Mouse (Mus musculus): ENCODE measurements around the gene Zfp180.
A peak's percentile ranks its signal among the peaks of the same experiment; 100 is the strongest.
"Not testable (repeated sequence)": the region's sequence is repeated elsewhere in the genome, so short reads cannot be mapped to it uniquely, and the experiment has no call there.

Gene Zfp180

DNA sequence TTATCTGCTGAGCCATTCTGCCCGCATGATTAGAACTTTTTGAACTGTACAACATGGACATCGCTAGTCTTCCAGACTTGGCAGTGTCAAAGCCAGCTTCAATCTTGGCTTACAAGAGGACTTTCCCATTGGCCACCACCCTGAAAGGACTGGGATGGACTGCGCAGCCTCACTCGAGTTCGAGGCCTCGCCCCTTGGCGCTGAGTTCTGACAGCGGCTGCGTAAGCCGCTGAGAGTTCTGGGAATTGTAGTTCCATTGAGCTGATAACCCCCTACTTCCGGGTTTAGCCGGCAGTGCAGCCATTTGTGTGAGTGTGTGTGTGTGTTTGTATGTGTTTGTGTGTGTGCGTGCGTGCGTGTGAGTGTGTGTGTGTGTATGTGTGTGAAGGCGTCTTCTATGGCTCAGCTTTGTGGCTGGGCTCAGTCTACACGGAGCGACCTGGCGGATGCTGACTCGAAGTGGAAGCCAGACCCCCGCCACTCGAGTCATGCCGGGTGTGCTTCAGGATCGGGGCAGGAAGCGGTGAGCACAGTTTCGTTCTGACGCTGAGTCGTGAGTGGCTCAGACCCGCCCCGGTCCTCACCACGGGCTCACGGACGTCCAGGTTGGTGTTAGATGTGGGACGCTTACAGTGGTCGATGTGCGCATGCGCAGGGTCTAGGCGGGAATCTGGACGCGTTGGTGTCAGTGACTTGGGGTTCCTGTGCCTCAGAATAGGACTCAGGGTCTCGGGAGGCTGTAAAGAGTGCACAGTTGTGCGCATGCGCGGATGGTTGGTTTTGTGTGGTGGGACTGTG is at the start of gene Zfp180:
Gene Zfp180, plus strand, starts transcription at position 291 of the 798 bp plus-strand sequence.
- DNase-seq (ENCODE audit: low spot score): peak; percentile 92

DNA sequence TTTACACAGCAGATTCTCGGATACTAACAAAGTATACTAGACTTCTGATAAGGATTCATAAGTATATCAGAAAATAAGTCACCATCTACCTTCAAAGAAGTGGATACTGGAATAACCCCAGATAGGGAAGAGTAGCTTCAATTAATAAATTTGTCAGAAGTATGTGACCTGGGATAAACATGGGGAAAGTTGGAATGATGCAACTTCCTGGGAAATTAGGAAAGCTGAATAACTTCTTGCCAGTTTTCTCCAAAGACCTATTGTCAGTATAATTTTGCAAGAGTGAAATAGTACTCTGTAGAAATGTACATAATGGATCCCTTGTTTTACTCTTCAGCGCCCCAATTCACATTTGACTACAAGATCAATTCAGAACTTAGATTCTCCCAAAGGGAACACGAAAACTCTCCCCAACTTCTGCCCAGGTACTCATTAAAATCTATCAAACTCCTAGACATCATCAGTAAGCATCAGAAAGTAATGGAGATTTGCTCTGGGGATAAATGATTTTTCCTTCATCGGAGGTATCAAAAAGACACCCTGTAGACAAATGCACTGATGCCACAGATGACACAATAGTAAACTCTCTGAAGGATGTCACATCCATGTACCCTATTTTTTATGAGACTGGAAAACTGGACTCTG is 28.9 kb upstream of the Zfp180 start, which contains the start of gene Vmn1r183:
Gene Vmn1r183, plus strand, starts transcription at position 595 of the 645 bp plus-strand sequence.
- no peak for DNase-seq (ENCODE audit: low spot score)

DNA sequence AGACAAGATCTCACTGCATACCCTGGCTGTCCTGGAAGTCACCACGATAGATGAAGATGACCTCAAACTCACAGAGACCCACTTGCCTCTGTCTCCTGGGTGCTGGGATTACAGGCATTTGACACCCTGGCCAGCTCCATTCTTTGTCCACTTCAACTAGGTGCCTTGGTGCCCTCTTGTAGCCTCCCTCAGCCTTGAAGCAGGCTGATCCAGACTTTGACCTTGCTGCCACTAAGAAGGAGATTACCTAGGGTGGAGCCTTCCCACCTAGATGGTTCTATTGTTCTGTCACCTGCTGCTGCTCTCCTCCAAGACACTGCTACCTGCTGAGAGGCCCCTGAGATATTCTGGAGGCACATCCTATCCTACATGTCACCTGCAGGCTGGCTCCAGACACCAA is 7.3 kb upstream of the Zfp180 start:
- not testable (repeated sequence) for DNase-seq (ENCODE audit: low spot score)

DNA sequence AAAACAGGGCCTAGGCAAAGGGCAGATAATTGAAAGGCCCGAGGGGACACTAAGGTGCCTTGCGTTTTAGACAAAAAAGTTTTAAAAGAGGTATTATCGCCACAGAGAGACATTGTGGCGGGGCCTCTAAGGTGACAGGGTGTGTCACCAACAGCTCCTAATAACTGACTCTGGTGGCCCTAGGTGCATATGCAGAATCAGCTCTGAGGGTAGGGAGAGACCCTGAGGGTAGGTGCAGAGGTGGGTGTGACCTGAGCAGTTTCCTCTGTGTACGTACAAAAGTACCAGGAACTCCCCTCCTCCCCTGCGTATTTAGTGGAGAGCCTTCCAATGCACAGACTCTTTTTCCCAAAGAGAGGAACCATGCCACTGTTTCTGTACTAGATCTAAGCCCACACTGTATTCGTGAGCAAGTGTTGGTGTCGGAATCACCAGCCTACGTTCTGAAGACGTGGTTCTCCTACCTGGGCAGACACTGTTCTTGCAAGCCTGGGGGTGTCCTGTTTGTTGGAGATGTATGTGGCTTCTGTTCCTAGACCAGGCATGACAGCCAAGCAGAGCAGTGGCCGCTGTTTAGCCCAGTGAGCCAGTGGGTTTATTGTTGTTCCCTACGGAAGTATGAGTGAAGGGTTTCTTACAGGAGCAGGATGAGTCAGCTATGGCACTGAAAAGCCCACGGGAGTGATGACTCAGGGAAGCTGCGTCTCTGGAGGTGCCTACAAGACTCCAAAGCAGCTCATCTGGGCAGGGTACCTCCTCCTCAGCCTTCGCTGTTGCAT is 922 bp downstream of the Zfp180 start:
- peak; percentile 64 for DNase-seq (ENCODE audit: low spot score)

DNA sequence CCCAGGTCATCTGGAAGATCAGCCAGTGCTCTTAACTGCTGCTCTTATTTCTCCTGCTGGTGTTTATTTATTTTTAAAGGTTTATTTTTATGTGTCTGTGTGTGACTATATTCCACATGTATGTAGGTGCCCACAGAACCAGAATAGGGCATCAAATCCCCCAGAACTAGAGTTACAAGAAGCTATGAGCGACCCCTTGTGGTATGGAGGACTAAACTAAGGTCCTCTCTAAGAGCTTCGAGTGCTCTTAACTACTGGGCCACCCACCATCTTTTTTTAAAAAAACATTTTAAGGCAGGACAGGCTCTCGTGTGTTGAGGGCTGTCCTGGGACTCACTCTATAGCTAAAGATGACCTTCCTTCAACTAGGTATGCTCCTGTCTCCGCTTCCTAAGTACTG is 5.1 kb downstream of the Zfp180 start:
- no peak for DNase-seq (ENCODE audit: low spot score)

DNA sequence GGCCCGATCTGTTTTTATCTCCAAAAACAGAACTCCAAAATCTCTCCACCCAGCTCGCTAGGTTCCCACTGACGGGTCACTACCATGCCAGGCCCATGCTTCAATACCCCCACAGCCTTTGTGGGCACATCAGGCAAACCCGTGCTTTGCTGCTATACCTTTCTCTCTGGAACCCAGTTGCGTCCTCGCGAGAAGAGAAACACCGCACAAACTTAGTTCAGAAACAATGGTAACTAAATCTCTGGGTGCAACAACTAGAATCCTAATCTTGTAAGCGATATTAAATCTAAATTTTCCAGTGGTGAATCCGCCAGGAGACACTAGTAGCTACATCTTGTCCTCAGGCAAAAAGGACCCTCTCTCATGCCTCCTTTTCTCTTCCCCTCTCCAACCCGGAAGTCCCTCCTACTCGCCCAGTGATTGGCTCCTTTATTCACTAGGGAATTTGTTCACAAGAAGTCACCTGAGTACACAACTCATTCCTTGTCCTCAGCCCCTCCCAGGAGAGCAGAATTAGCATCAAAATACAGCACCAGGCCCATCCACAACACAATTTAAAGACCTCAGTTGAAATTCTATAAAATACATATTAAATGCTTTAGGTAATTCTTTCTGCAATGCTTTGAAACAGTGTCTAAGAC is 5.9 kb downstream of the Zfp180 start:
- DNase-seq (ENCODE audit: low spot score): no peak

DNA sequence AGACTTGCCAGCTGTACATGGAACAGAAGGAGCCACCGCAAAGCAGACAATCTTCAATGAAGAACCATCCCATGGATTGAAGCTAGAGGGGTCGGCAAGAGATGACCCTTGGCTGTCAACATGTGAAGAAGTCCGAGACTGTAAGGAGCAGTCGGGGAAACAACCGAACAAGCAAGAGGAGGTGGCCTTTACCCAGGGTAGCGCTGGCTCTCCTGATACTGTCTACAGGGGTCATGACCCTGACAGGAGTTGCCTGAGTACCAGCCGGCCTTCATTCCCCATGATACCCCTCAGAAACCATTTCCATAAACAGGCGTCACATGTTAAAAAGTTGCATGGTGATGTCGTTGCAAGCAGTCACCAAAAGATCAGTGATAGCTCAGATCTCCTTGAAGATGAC is 22.7 kb downstream of the Zfp180 start:
- no peak for DNase-seq (ENCODE audit: low spot score)

DNA sequence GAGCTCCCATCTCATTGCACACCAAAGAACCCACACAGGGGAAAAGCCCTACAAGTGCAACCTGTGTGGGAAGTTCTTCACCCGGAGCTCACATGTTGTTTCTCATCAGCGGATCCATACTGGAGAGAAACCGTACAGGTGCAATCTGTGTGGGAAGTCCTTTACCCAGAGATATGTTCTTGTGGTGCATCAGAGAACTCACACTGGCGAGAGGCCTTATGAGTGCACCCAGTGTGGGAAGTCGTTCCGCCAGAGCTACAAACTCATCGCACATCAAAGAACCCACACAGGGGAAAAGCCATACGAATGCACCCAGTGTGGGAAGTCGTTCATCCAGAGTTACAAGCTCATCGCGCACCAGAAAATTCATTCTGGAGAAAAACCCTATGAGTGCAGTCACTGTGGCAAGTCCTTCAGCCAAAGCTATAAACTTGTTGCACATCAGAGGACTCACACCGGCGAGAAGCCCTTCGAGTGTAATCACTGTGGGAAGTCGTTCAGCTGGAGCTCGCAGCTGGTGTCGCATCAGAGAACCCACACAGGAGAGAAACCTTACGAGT is 23.5 kb downstream of the Zfp180 start:
- DNase-seq (ENCODE audit: low spot score): no peak

DNA sequence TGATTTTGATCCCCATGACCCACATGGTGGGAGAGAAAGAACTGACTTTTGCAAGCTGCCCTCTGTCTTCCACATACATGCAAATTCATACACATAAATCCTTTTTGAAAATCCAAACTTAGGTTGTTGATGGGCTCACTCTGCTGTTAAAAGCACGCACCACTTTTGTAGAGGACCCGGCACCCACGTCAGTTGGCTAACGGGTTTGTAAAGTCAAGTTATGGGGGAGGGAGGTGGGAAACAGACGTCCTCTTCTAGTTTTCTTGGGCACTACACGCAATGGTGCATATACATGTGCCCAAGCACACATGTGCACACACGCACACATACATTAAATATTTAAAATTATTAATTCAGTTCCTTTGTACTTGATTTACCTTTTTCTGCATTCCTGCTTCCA is 29.1 kb downstream of the Zfp180 start:
- no peak for DNase-seq (ENCODE audit: low spot score)

DNA sequence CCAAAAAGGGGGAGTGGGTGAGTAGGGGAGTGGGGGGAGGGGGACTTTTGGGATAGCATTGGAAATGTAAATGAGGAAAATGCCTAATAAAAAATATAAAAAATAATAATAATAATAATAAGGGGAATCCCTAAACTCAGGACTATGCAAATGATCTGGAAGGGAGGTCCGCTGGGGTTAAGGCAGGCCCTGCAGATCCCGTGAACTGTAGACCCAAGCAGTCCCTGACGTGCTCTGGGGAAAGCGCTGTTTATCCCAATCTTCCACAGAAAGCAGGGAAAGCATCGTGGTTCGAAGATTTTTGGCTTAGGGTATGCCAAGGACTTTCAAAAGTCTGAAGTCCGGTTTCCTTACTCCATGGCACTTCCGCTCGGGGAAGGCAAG is 30.0 kb downstream of the Zfp180 start:
- DNase-seq (ENCODE audit: low spot score): no peak

DNA sequence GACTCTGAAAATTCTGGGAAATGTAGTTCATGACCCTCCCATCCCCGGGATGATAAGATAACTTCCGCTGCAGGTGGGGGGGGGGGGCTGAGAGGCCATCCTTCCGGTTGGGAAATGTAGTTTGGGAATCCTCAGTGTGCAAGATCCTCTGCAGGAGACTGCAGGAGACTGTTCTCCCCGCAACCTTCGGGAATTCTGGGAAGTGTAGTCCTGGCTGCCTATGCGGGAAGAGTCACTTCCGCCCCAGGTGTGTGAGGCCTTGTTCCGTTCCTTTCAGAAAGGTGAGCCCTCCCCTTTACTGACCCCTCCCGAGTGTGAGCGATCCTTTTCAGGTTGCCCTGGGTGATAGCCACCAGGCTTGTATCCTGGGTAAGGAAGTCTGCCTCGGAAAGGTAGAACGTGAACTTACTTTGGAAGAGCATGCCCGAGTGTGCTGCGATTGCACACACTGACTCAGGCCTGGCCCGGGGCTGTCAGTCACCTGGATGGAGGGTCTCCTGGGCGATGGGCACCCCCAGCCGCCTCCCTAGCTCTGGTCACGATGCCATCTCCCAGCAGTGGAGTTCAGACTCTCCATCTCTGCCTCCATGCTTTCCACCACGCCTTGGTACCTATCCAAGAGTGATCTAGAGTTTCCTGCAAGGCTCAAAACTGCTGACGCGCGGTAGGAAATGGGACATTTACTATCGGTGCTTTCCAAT is 30.6 kb downstream of the Zfp180 start, which contains the start of gene Zfp112:
Gene Zfp112, plus strand, starts transcription at position 159 of the 701 bp plus-strand sequence.
- DNase-seq (ENCODE audit: low spot score): peak; percentile 81

DNA sequence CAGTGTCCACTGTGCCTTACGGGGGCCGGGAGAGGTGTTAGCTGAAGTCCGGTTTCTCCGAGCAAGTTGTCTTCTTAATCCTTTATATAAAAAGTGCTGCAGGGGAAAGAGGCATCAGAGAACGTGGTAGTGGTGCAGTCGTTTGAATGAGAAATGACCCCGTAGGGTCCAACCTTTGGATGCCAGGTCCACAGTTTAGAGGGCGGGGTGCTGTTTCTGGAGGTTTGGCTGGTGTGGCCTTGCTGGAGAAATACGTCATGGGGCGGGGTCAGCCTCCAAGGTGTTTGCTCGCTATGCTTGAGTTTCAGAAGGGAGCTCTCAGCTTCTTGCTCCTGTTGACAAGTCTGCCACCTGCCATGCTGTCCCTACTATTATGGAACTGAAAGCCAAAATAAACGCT is 31.3 kb downstream of the Zfp180 start:
- no peak for DNase-seq (ENCODE audit: low spot score)

DNA sequence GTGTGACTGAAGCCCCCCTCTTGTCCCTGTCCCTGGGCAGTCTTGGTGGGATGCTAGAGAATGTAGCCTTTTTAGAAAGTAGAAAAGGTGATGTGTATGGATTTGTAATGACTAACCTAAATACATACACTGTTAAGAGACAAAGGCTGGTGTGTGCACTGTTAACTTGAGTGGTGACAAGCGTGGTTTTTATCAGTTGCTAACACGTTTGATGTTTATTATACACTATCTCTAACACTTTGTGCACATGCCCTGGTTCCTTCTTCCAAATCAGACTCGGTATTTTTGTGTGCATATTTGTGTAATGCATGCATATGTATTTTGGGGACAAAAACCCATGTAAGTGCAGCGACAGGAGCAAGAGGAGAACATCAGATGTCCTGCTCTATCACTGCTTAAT is 34.9 kb downstream of the Zfp180 start:
- no peak for DNase-seq (ENCODE audit: low spot score)

DNA sequence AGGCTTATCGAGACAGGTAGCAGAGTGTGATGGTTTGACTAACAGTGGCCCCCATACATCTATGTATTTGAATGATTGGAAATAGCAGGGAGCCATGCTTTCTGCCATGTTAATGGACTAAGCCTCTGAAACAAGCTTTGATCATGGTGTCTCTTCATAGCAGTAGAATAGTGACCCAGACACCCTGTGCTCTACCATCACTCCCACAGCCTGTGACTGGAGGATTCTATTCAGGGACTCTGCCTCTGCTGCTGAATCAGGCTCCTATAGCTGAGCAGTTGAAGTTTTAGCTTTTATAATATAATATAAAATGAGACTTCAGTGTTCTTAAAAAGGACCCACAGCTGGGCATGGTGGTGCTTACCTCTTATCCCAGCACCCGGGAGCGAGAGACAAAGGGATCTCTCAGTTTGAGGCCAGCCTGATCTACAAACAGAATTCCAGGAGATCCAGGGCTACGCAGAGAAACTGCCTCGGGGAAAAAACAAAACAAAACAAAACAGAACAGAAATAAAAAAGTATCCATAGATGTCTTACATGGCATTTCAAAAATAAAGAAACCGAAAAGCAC is 51.8 kb downstream of the Zfp180 start:
- no peak for DNase-seq (ENCODE audit: low spot score)

DNA sequence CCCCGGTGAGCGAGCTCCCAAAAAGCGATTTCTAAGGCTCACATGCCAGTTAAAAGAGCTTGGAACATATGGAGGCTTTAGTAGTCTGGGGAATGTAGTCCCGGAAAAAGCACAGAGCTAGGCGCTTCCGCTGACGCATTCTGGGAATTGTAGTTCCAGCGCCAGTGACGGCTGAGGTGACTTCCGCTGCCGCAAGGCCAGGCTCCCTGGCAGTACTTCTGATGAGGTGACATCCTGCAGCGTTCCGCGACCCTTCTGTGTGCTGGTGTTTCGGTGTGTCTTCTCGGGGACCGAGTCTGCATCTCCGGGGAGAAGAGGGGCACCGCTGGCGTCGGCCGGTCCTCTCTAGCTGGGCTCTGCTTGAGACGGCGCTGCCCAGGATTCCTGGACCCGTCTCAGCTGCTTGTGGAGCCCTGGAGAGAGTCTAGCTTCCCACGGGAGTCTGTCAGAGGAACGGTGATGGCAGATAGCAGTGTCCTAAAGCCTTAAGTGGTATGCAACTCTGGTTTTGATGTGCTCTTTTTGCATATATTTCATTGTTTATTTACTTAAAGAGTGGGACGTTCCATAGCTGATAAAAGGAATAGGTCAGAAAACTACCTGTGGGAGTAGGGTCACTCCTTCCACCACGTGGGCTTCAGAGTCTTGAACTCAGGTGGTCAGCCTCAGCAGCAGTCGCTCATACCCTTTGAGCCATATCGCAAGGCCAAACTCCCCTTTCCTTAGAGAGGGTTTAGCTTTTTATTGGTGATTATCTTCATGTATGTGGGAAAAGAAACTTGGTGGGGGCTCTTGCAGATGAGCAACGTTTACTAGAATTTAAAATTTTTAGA is 52.5 kb downstream of the Zfp180 start, which contains the start of gene Zfp235:
Gene Zfp235, plus strand, starts transcription at position 174 of the 833 bp plus-strand sequence.
- peak; percentile 86 for DNase-seq (ENCODE audit: low spot score)

DNA sequence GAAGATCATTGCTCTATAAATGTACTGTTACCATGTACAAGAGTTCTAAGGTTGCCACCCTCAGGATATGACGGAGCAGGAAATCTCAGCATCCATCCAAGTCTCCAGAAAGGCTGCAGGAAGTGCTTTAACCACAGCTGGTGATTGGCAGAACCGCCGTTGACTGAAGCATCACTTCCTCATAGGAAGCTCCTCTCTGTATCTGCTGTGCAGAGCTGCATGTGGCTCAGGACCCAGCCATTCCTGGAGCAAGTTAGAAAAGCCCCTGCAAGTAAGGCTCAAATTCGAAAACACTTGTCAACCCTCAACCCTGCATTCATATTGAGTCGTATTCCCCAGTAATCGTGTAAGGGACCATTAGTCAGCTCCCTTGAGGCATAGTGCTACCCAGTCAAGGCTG is 60.8 kb downstream of the Zfp180 start:
- no peak for DNase-seq (ENCODE audit: low spot score)

DNA sequence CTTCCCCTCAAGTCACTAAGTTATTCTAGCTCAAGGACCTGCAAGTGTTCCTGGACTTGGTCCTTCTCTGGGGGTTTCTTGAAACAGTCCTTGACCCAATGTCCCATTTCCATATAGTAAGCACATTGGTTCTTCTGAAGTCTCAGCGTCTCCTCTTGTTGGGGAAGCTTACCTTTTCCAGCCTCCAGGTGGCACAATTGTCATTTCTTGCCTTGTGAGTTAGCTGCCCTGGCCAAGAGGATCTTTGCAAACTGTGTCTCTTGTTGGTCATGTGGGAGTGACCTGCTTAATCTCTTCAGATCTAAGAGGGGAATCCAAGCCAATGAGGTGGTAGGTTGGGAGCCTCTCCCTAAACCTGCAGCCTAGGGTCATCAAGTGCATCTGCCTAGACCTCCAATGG is 71.5 kb downstream of the Zfp180 start:
- DNase-seq (ENCODE audit: low spot score): no peak

All from left cerebral cortex, adult 11 months (tissue).